Mouse (Mus musculus): ENCODE measurements around the gene Tmem50a.

GRCm38 (mm10) chr4:134897256-134897655 lies 17.6 kb downstream of the Tmem50a start:
- TF ChIP-seq POLR2A (IDR thresholded peaks at IDR 0.05; ENCODE audit: insufficient read length, low read depth) (no peak), MYOG (IDR thresholded peaks at IDR 0.05; ENCODE audit: control insufficient read depth in 1 of 3, insufficient read depth in 1 of 3, insufficient read length in 2 of 3, low read depth in 2 of 3) (no peak), USF1 (IDR thresholded peaks at IDR 0.05; ENCODE audit: low read depth) (no peak)

All from myocyte (in vitro differentiated cells).